Mouse (Mus musculus) intestine, embryonic 16.5 days (tissue): Measurements from ENCODE around the gene Fopnl. TPM values are rescaled to one million over a fixed set of nuclear protein-coding genes. Genes with fewer than 3 reads are reported as not detected.

Experiments used
- ATAC-seq: fragments of 200-750 bp; cut with Nextera tagmentation; 2 replicates; pipeline ENCODE4 v1.8.0; 2017; ENCODE audit warnings: moderate TSS enrichment, moderate library complexity
- H3K27ac ChIP-seq: fragments of 300-500 bp; sonication (generic); 2 replicates; pipeline ENCODE4 v1.5.1; 2014; ENCODE audit warnings: mild to moderate bottlenecking, low read length
- H3K27me3 ChIP-seq: fragments of 300-500 bp; sonication (generic); replicated peaks from 2 replicates; pipeline ENCODE4 v1.6.1; 2014; ENCODE audit warnings: low read length, control low read depth, mixed read lengths; ENCODE audit not compliant: control insufficient read depth, insufficient read depth
- H3K36me3 ChIP-seq: fragments of 300-500 bp; sonication (generic); 2 replicates; pipeline ENCODE4 v1.6.1; 2014; ENCODE audit warnings: low read length, control low read depth; ENCODE audit not compliant: control insufficient read depth, insufficient read depth
- H3K4me1 ChIP-seq: fragments of 300-500 bp; sonication (generic); 2 replicates; pipeline ENCODE4 v1.6.1; 2014; ENCODE audit warnings: low read length, control low read depth, mixed read lengths; ENCODE audit not compliant: control insufficient read depth, insufficient read depth
- H3K4me2 ChIP-seq: fragments of 300-500 bp; sonication (generic); 2 replicates; pipeline ENCODE4 v1.6.1; 2014; ENCODE audit warnings: low read depth, low read length, control low read depth
- H3K4me3 ChIP-seq: fragments of 300-500 bp; sonication (generic); 2 replicates; pipeline ENCODE4 v1.5.1; 2014; ENCODE audit warnings: mild to moderate bottlenecking, low read length
- H3K9ac ChIP-seq: fragments of 300-500 bp; sonication (generic); 2 replicates; pipeline ENCODE4 v1.6.1; 2014; ENCODE audit warnings: low read depth, low read length
- H3K9me3 ChIP-seq: fragments of 300-500 bp; sonication (generic); 2 replicates; pipeline ENCODE4 v1.6.1; 2016; ENCODE audit warnings: low read length, control low read depth; ENCODE audit not compliant: control insufficient read depth
- WGBS: fragments of 180-500 bp; shearing (Covaris S2); extraction: QIAGEN DNeasy Blood & Tissue Kit; methylation state at CpG from one replicate; pipeline ENCODE4 v1.1.7; 2014; 5-methylcytosine and 5-hydroxymethylcytosine counted together
- polyA plus RNA-seq: library from polyadenylated mRNA; unstranded; fragments of >200 nt; fragmentation: Nextera tagmentation; extraction: Ambion mirVana; gene quantifications from 2 replicates; pipeline ENCODE4 v1.2.1, GENCODE M21; 2015

Fopnl gene
- polyA plus RNA-seq, 1 experiment from 2014 or later: 115 TPM

- Histone ChIP-seq H3K4me1 (0 out of 2 replicates have a peak, but pooled peaks cover 3% of the 10 kb centered on the region), H3K9me3 (no peaks in the 10 kb centered on the region), H3K36me3 (peaks cover 12% of the 10 kb centered on the region; the same call in 1 of the 2 replicates), H3K27ac (peak overlapping the region; percentile 63), H3K4me3 (no peak overlapping the region), H3K9ac (no peak overlapping the region), H3K27me3 (no peaks in the 10 kb centered on the region), H3K4me2 (no peak overlapping the region)
- ATAC-seq: no peak
- WGBS: 90% methylated on average over 4 of the region's 4 CpGs
Measured at GRCm38 (mm10) chr16:14297746-14298145, 19.5 kb downstream of the Fopnl start.

DNA sequence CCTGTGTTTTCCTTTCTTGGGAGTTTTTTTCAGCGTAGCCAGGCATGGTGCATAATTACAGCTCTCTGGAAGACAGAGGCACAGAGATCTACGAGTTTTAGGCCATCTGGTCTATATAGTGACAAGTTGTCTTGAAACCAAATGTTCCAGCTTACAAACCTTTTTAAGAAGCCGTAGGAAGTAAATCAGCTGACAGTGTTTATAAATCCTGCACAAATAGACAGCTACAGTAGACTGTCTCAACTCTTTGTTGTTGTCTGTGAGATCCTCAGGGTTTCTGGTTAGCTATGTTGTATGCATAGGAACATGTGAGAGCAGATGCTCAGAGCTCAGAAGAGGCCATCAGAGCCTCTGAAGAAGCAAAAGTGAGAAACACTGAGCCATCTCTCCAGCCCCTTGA is 20.1 kb downstream of the Fopnl start:
- H3K36me3 ChIP-seq: peaks cover 12% of the 10 kb centered on the region; the same call in 1 of the 2 replicates
- 0 out of 2 replicates have a peak, but pooled peaks have one; percentile 23 for ATAC-seq
- no peak overlapping the region for H3K4me3 ChIP-seq
- no peak overlapping the region for H3K4me2 ChIP-seq
- WGBS: 54% methylated on average over 3 of the region's 3 CpGs
- peaks cover 8% of the 10 kb centered on the region for H3K4me1 ChIP-seq
- H3K9ac ChIP-seq: no peak overlapping the region
- no peaks in the 10 kb centered on the region for H3K27me3 ChIP-seq
- H3K27ac ChIP-seq: peak overlapping the region; percentile 63
- no peaks in the 10 kb centered on the region for H3K9me3 ChIP-seq

GRCm38 (mm10) chr16:14296544-14297124 is 20.6 kb downstream of the Fopnl start:
- ATAC-seq: no peak; the same call in 1 of the 2 replicates
- 45% methylated on average over 2 of the region's 2 CpGs for WGBS
- H3K4me2 ChIP-seq: no peak overlapping the region
- peak overlapping the region; percentile 63 for H3K27ac ChIP-seq
- no peak overlapping the region for H3K4me3 ChIP-seq
- peaks cover 12% of the 10 kb centered on the region; the same call in 1 of the 2 replicates for H3K36me3 ChIP-seq
- H3K9ac ChIP-seq: no peak overlapping the region
- peaks cover 8% of the 10 kb centered on the region for H3K4me1 ChIP-seq
- no peaks in the 10 kb centered on the region for H3K27me3 ChIP-seq
- H3K9me3 ChIP-seq: no peaks in the 10 kb centered on the region

DNA sequence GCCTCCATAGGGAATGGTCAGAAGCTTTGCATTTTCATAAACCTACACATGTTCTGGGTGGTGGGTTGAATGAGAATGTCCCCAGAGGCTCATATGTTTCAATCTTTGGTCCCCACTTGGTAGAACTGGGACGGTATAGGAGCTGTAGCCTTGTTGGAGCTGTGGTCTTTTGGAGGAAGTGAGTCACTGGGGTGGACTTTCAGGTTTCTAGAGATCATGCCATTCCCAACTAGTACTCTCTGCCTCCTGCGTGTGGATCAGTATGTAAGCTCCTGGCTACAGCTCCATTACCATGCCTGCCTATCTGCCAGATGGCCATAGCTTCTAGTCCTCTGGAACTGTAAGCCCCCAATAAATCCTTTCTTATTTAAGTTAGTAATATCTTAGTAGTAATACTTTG is 21.9 kb downstream of the Fopnl start:
- Histone ChIP-seq H3K9ac (no peak overlapping the region), H3K9me3 (no peaks in the 10 kb centered on the region), H3K4me3 (no peak overlapping the region), H3K36me3 (peaks cover 12% of the 10 kb centered on the region; the same call in 1 of the 2 replicates), H3K27ac (no peak overlapping the region), H3K27me3 (no peaks in the 10 kb centered on the region), H3K4me1 (peaks cover 8% of the 10 kb centered on the region), H3K4me2 (no peak overlapping the region)
- WGBS: 78% methylated on average over 2 of the region's 2 CpGs
- no peak for ATAC-seq

DNA sequence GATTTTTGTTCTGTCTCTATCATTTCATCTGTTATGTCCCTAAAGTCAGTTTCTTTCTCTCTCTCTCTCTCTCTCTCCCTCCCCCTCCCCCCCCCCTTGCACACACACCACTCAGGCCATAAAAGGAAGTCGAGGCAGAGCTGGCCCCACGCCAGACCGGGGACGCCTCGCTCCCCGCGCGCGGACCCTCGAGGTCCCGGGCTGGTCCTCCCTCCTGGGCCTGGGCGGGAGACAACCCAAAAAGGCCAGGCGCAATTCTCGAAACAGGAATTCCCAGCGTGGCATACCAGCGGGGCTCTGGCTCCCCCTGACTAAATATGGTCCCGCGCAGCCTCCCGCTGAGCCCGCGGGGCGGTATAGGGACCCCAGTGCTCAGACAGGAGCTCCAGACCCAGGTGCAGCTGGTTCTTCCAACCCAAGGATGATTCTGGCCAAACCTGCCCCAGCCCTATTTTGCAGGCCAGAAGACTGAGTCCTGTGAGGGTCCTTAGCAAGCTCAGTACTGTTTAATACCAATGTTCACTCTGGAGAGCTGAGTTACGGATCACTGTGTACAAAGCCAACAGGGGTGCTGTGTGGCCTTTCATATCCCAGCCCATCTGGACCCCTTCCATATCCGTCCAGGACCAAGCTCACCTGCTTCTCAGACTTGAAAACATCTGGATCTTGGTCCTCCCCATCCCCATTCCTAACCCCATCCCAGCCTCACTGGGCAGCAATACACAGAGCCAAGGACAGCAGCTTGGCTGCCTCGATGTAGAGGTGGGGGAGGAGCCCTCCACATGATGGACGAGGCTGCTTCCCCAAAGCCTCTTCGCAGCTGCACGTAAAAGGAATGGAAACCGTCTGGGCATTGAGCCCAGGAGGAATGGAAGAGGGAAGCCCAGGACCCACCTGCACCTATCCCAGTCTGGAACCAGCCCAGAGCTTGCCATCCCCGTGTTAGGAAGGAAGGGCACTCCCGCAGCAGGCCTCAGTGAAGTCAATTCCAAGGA is 24.7 kb downstream of the Fopnl start:
- H3K36me3 ChIP-seq: no peaks in the 10 kb centered on the region
- peak; percentile 68 for ATAC-seq
- H3K9me3 ChIP-seq: no peaks in the 10 kb centered on the region
- peak overlapping the region; percentile 61 for H3K9ac ChIP-seq
- peak overlapping the region; percentile 88 for H3K27ac ChIP-seq
- peak overlapping the region; percentile 40 for H3K4me3 ChIP-seq
- no peaks in the 10 kb centered on the region for H3K27me3 ChIP-seq
- 7% methylated on average over 31 of the region's 31 CpGs for WGBS
- H3K4me1 ChIP-seq: peaks cover 5% of the 10 kb centered on the region
- H3K4me2 ChIP-seq: peak overlapping the region; percentile 55

GRCm38 (mm10) chr16:14291223-14291622 is 26.0 kb downstream of the Fopnl start, which contains the start of gene Myh11:
Myh11 (minus strand) TSS chr16:14291372.
- Histone ChIP-seq H3K4me2 (peak within 1 kb of the TSS; percentile 55), H3K27me3 (no peaks in the 10 kb centered on the region), H3K4me3 (peak within 1 kb of the TSS; percentile 40), H3K9ac (peak within 1 kb of the TSS; percentile 61), H3K4me1 (peaks cover 5% of the 10 kb centered on the region), H3K27ac (peak within 1 kb of the TSS; percentile 88), H3K36me3 (no peaks in the 10 kb centered on the region), H3K9me3 (no peaks in the 10 kb centered on the region)
- peak; percentile 74 for ATAC-seq
- WGBS: under 1% methylated on average over 15 of the region's 16 CpGs

GRCm38 (mm10) chr16:14272374-14272965 is 44.7 kb downstream of the Fopnl start:
- WGBS: 46% methylated on average over 4 of the region's 4 CpGs
- Histone ChIP-seq H3K4me2 (no peak overlapping the region), H3K9ac (no peak overlapping the region), H3K36me3 (no peaks in the 10 kb centered on the region), H3K9me3 (no peaks in the 10 kb centered on the region), H3K27me3 (no peaks in the 10 kb centered on the region), H3K4me1 (0 out of 2 replicates have a peak, but pooled peaks cover 3% of the 10 kb centered on the region), H3K27ac (peak overlapping the region; percentile 53), H3K4me3 (no peak overlapping the region)
- ATAC-seq: peak; percentile 40; the same call in 1 of the 2 replicates

DNA sequence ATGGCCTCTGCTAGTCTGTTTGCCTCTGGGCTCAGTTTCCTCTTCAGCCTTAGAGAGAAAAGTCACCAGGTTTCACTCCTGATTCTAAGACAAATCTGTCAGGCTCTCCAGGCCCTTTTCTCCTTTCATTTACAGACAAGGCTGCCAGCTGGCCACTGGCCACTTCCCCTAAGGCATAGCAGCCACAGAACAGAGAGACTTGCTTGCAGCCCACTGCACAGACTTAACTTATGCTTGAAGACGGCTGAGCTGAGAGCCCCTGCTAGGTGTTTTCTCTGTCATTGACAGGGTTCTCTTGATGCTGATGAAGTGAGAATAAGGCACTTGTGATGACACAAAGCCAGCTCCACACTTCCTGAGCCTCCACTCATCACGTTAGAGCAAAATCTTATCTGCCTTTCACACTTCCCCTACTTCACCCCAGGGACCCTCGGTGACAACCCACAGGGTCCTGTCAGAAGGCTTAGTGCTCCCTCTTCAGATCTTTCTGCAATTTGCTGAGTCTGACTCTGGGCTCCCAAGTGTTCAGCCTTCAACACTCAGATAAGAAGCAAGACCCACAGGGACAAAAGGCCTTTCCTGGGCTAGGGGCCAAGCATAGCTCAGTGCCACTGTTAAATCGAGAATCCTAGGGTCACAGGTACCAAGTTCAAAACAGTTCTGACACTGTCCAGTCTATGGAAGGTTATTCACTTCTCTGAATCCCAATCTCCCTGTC is 51.8 kb downstream of the Fopnl start:
- no peak for ATAC-seq
- Histone ChIP-seq H3K9me3 (no peaks in the 10 kb centered on the region), H3K4me1 (no peaks in the 10 kb centered on the region), H3K4me3 (no peak overlapping the region), H3K27ac (no peak overlapping the region), H3K4me2 (no peak overlapping the region), H3K27me3 (no peaks in the 10 kb centered on the region), H3K9ac (no peak overlapping the region), H3K36me3 (no peaks in the 10 kb centered on the region)
- 29% methylated on average over 4 of the region's 4 CpGs for WGBS
